Mouse (Mus musculus) erythroblast, embryonic 14.5 days (primary cell): ENCODE data around the gene Ttc39b. TPM values are rescaled to one million over a fixed set of nuclear protein-coding genes. Genes with fewer than 3 reads are reported as not detected.

ENCODE experiments used
- H3K27me3 ChIP-seq: 2 replicates; pipeline ENCODE4 v1.6.1; 2012; ENCODE audit warnings: inconsistent platforms; ENCODE audit not compliant: control insufficient read depth
- H3K36me3 ChIP-seq: 2 replicates; pipeline ENCODE4 v1.6.1; 2012; ENCODE audit warnings: mild to moderate bottlenecking, inconsistent platforms; ENCODE audit not compliant: control insufficient read depth
- H3K4me1 ChIP-seq: 2 replicates; pipeline ENCODE4 v1.6.1; 2012; ENCODE audit warnings: inconsistent platforms; ENCODE audit not compliant: control insufficient read depth
- H3K4me3 ChIP-seq: replicated peaks from 2 replicates; pipeline ENCODE3; 2012; ENCODE audit warnings: moderate library complexity, mild to moderate bottlenecking, inconsistent platforms
- H3K9me3 ChIP-seq: 2 replicates; pipeline ENCODE4 v1.6.1; 2012; ENCODE audit warnings: low read length, inconsistent platforms, mixed read lengths; ENCODE audit not compliant: control insufficient read depth
- GATA1 ChIP-seq: IDR thresholded peaks from 2 replicates; pipeline ENCODE4 v1.6.1; 2012; ENCODE audit warnings: low read length, inconsistent platforms, mixed read lengths
- TAL1 ChIP-seq: IDR thresholded peaks from 3 replicates; pipeline ENCODE4 v1.6.1; 2012; ENCODE audit warnings: low read length, inconsistent platforms, mixed read lengths
- polyA plus RNA-seq: library from polyadenylated mRNA; stranded (reverse); fragments of >175 nt; gene quantifications from 2 replicates; pipeline ENCODE4 v1.2.3, GENCODE M21; 2012

The Ttc39b gene
- polyA plus RNA-seq, 1 experiment = under 0.01 TPM

DNA sequence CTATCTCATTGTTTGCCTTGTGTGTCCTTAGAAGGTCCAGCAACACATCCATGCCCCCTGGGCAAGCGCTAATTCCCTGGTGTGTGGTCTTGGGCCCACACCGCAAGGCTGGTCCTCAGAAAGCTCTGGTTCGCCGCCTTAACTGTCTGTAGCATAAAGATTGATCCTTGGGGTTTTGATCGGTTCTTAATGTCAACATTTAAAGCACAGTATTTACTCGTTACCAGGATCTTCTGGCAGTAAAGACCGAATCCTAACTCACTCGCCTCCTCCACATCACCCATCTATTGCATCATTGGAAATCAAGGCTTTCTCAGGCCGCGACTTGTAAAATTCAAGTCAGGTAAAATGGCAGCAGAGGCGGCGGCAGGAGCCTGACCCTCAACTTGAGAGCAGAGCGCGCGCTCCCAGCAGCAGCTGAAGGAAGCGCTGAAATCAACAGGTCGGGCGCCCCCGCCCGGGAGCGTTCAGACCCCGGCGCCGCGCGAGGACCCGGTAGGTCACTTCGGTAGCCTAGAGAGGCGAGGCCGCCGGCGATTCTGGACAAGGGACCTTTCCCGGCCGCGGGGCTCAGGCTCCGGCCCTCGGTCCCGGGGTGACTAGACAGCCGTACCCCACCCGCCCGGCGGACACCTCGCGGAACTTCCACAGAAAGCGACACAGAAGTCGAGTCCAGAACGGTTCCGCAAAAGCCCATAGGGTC is 703 bp downstream of the Ttc39b start:
- Histone ChIP-seq H3K36me3 (no peaks in the 10 kb centered on the region), H3K9me3 (no peaks in the 10 kb centered on the region), H3K27me3 (peaks cover 53% of the 10 kb centered on the region), H3K4me3 (peak overlapping the region; percentile 67), H3K4me1 (peaks cover 14% of the 10 kb centered on the region)
- no peak for TF ChIP-seq GATA1
- no peak for TF ChIP-seq TAL1

- Histone ChIP-seq H3K4me3 (no peak overlapping the region), H3K4me1 (peaks cover 26% of the 10 kb centered on the region), H3K9me3 (no peaks in the 10 kb centered on the region), H3K27me3 (peaks cover 36% of the 10 kb centered on the region), H3K36me3 (no peaks in the 10 kb centered on the region)
- TF ChIP-seq TAL1 (no peak), GATA1 (no peak)
These were observed 4.3 kb downstream of the Ttc39b start for GRCm38 (mm10) chr4:83319736-83320135.

- peaks cover 27% of the 10 kb centered on the region for H3K27me3 ChIP-seq
- no peaks in the 10 kb centered on the region for H3K9me3 ChIP-seq
- TF ChIP-seq TAL1 = no peak
- no peak for TF ChIP-seq GATA1
- peaks cover 18% of the 10 kb centered on the region for H3K4me1 ChIP-seq
- no peaks in the 10 kb centered on the region for H3K36me3 ChIP-seq
- no peak overlapping the region for H3K4me3 ChIP-seq
These were observed 5.3 kb downstream of the Ttc39b start for GRCm38 (mm10) chr4:83318758-83319157.

GRCm38 (mm10) chr4:83317826-83318348 is 6.2 kb downstream of the Ttc39b start:
- H3K27me3 ChIP-seq = peaks cover 18% of the 10 kb centered on the region
- TF ChIP-seq TAL1 (no peak), GATA1 (no peak)
- peaks cover 12% of the 10 kb centered on the region for H3K4me1 ChIP-seq

GRCm38 (mm10) chr4:83316718-83317117 is 7.3 kb downstream of the Ttc39b start:
- no peaks in the 10 kb centered on the region for H3K9me3 ChIP-seq
- H3K27me3 ChIP-seq = peaks cover 6% of the 10 kb centered on the region
- H3K4me1 ChIP-seq = peaks cover 12% of the 10 kb centered on the region
- no peak for TF ChIP-seq TAL1
- TF ChIP-seq GATA1 = no peak
- H3K36me3 ChIP-seq = no peaks in the 10 kb centered on the region
- no peak overlapping the region for H3K4me3 ChIP-seq

More at GRCm38 (mm10) chr4:83317826-83318348, 6.2 kb downstream of the Ttc39b start:
- Histone ChIP-seq H3K4me3 (no peak overlapping the region), H3K36me3 (no peaks in the 10 kb centered on the region), H3K9me3 (no peaks in the 10 kb centered on the region)

DNA sequence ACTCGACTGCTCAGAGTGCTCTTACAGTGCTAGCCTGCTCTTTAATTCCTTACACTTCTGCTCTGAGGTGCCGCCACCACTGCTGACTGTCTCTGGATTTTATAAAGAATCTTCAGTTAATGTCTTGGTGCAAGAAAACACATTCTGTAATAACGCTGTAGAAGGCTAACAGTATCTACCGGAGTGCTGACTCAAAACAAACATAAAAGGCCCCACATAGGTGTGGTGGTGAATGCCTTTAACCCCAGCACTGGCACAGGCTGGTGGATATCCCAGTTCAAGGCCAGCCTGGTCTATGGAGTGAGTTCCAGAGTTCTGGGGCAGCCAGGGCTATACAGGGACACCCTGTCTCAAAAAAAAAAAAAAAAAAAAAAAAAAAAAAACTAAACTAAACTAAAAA is 8.1 kb downstream of the Ttc39b start:
- no peak for TF ChIP-seq GATA1
- no peak for TF ChIP-seq TAL1
- H3K4me1 ChIP-seq = peaks cover 12% of the 10 kb centered on the region
- H3K4me3 ChIP-seq = peak overlapping the region; percentile 54
- H3K9me3 ChIP-seq = no peaks in the 10 kb centered on the region
- H3K27me3 ChIP-seq = peaks cover 2% of the 10 kb centered on the region; the same call in 1 of the 2 replicates
- no peaks in the 10 kb centered on the region for H3K36me3 ChIP-seq

DNA sequence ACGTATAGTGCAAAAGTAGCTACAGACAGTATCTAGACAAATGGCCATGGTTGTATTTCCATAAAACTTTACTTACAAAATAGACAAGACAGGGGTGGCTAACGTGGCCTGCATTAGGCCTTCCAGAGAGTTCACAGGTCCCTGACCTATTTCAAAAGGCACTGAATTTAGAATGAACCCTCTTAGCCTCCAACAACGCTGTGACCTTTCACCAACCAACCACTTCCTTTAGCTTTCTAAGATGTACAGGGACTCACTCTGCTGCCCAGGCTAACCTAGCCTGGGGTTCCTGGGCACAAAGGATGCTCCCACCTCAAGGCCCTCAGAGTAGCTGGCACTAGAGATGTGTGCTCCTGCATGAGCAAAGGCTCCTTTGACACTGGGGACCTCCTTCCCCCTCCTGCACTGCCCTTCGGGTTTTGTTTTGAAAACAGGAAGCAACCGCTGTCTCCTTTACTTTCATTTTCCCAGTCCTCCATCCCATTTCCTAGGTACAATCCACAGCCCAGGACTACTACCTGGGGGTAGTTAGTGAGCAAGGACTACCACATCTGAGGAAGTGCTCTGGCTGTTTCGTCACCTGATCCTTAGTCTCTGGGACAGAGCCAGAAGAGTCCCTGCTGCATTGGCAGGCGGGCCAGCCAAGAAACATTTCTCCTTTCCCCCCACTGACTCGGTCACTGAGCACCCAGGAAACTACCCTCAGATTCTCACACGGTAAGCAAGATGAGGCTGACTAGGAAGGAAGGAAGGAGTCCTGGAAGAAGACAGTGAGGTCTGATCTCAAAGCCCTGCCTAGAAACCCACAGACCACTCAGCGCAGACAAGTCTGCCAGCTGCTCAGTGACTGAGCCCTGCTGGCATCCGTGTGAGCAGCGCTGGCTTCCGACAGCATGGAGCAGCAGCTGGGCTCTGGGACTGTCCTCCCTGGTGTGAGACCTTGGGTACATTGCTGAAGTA is 8.9 kb downstream of the Ttc39b start:
- H3K36me3 ChIP-seq = no peaks in the 10 kb centered on the region
- TF ChIP-seq TAL1 (no peak), GATA1 (no peak)
- H3K4me1 ChIP-seq = peaks cover 12% of the 10 kb centered on the region
- H3K27me3 ChIP-seq = peaks cover 2% of the 10 kb centered on the region; the same call in 1 of the 2 replicates
- H3K9me3 ChIP-seq = no peaks in the 10 kb centered on the region
- peak overlapping the region; percentile 54 for H3K4me3 ChIP-seq

DNA sequence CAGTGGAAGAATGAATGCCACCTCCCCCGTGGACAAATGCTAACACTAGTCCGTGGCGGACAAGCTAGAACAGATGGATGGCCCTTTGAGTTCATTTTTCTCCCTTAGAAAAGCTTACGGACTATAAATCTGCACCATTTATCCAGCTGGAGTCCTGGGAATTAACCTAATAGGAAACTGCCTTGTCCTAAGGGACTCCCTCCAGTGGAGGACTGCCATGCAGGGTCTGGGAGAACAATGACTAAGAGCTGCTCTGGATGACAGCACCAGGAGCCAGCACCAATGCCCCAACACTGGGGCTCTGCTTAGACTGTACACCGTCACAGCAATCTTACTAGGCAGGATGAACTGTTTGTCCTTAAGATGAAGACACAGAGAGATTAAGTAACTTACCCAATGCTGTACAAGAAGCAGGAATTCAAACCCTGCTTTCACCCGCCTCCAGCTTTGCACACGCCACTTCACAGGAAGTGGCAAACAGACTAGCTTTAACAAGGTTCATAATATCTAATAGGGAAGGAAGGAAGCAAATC is 9.7 kb downstream of the Ttc39b start:
- no peak overlapping the region for H3K4me3 ChIP-seq
- H3K27me3 ChIP-seq = no peaks in the 10 kb centered on the region
- TF ChIP-seq TAL1 = no peak
- TF ChIP-seq GATA1 = no peak
- no peaks in the 10 kb centered on the region for H3K36me3 ChIP-seq
- H3K4me1 ChIP-seq = peaks cover 12% of the 10 kb centered on the region
- no peaks in the 10 kb centered on the region for H3K9me3 ChIP-seq
